Mouse (Mus musculus): ENCODE results near the gene Dnase1l2. TPM values are rescaled to one million over a fixed set of nuclear protein-coding genes. Genes with fewer than 3 reads are reported as not detected.

The Dnase1l2 gene
- 3.3 and 4.9 TPM in 2 replicates for polyA plus RNA-seq (2014; fragmentation: Nextera tagmentation; extraction: Ambion mirVana)

DNA sequence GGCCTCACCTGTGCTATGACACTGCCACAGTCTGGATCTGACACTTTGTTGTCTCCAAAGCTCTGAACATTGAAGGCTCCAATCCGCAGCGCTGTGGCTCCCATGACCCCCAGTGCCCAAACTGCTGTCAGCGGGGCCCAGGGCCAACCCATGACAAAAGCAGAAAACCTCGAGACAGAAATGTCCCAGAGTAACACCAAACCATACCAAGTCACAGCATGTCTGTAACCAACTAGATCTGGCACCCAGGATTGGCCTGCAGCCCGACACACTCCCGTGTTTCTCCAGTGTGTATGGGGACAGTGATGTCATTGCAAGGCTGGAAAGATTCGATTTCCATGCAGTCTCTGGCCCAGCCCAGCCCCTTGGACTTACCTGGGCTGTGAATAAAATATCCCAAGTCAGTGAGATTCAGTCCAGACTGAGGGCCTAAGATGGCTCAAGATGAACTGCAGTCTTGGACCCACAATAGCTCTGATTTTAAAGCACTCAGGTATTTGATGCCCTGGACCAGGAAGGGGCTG is at the start of gene Dnase1l2:
TSS of gene Dnase1l2 (minus strand) at position 474 of the 524 bp plus-strand sequence.
- no peaks in the 10 kb centered on the region for H3K4me1 ChIP-seq (ENCODE audit: control insufficient read depth, insufficient read depth, low read length)
- no peak within 1 kb of the TSS for H3K4me3 ChIP-seq (ENCODE audit: low read depth, low read length)
- H3K9me3 ChIP-seq (ENCODE audit: control insufficient read depth, low read length): no peaks in the 10 kb centered on the region
- DNase-seq (ENCODE audit: low spot score) (no peak), ATAC-seq (ENCODE audit: low read depth) (0 out of 2 replicates have a peak, but pooled peaks have one; percentile 30)
- 77% methylated on average over 7 of the region's 7 CpGs for WGBS
- H3K9ac ChIP-seq (ENCODE audit: low read depth, low read length): no peak within 1 kb of the TSS
- no peaks in the 10 kb centered on the region for H3K27me3 ChIP-seq (replicated peaks; ENCODE audit: control insufficient read depth, insufficient read depth, low read length)
- H3K27ac ChIP-seq (replicated peaks; ENCODE audit: low read depth, low read length): no peak within 1 kb of the TSS
- no peak within 1 kb of the TSS for H3K4me2 ChIP-seq (ENCODE audit: low read depth, low read length)
- peaks cover 92% of the 10 kb centered on the region for H3K36me3 ChIP-seq (ENCODE audit: control insufficient read depth, insufficient read depth, low read length)

DNA sequence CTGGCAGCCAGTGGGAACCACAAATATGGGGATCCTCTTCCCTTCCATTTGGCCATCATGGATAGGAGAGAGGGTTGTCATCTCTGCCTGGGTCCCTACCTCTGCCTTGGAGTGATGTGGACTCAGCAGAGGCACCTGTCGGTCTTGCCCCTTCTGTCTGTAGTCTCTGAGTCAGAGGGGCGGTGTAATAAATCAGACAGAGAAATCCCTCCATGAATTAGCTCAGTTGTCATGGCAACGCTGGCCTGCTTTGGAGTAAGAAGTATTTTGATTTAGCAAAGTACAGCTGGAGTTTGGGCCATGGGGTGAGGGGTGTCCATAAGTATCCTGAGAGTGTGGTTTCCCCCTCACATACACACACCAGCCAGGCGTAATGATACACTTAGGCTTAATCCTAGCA is 47.5 kb upstream of the Dnase1l2 start:
- H3K27me3 ChIP-seq (replicated peaks; ENCODE audit: control insufficient read depth, insufficient read depth, low read length): peaks cover 26% of the 10 kb centered on the region
- H3K36me3 ChIP-seq (ENCODE audit: control insufficient read depth, insufficient read depth, low read length): no peaks in the 10 kb centered on the region
- no peaks in the 10 kb centered on the region for H3K9me3 ChIP-seq (ENCODE audit: control insufficient read depth, low read length)
- no peak overlapping the region for H3K4me2 ChIP-seq (ENCODE audit: low read depth, low read length)
- no peak overlapping the region for H3K27ac ChIP-seq (replicated peaks; ENCODE audit: low read depth, low read length)
- ATAC-seq (ENCODE audit: low read depth): no peak
- DNase-seq (ENCODE audit: low spot score): peak; percentile 58
- peaks cover 4% of the 10 kb centered on the region; the same call in 1 of the 2 replicates for H3K4me1 ChIP-seq (ENCODE audit: control insufficient read depth, insufficient read depth, low read length)
- no peak overlapping the region for H3K4me3 ChIP-seq (ENCODE audit: low read depth, low read length)
- WGBS: 87% methylated on average over 4 of the region's 4 CpGs
- no peak overlapping the region for H3K9ac ChIP-seq (ENCODE audit: low read depth, low read length)

DNA sequence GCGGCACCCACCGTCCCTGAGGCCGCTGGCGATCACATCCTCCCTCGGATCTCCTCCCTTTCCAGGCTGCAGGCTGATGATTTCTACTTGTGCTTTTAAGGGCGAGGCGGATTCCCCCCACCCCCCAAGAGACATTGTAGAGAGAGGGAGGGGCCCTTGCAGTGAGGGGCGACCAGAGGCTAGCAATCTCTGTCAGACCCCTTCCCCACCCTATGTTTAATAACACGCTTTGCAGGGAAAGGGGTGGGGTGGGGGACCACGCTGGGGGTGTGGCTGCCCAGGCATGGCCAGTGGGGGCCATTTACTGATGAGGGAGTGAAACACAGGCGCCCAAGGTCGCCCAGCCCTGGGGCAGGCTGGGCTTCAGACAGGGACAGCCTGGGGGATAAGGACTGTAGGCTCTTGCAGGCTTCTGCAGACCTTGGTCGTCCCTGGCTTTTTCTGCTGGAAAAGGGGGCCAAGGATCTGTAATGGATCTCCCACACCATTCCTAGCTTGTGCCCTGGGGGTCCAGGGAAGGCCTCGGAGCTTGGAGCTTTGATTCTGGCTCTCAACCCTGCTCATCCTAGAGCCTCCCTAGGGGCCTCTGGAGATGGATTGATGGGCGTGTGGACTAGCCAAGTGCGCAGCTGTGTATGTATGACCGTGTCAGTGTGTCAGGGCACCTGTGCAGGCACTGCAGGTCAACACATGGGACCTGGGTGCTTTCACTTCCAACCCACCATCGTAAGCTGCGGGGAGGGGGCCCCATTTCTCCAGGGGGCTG is 46.5 kb upstream of the Dnase1l2 start:
- Histone ChIP-seq H3K4me1 (ENCODE audit: control insufficient read depth, insufficient read depth, low read length) (peaks cover 4% of the 10 kb centered on the region; the same call in 1 of the 2 replicates), H3K36me3 (ENCODE audit: control insufficient read depth, insufficient read depth, low read length) (no peaks in the 10 kb centered on the region), H3K9ac (ENCODE audit: low read depth, low read length) (peak overlapping the region; percentile 80), H3K27ac (replicated peaks; ENCODE audit: low read depth, low read length) (no peak overlapping the region), H3K4me3 (ENCODE audit: low read depth, low read length) (peak overlapping the region; percentile 74), H3K9me3 (ENCODE audit: control insufficient read depth, low read length) (no peaks in the 10 kb centered on the region), H3K4me2 (ENCODE audit: low read depth, low read length) (peak overlapping the region; percentile 96), H3K27me3 (replicated peaks; ENCODE audit: control insufficient read depth, insufficient read depth, low read length) (peaks cover 26% of the 10 kb centered on the region)
- ATAC-seq (ENCODE audit: low read depth) (peak; percentile 16; the same call in 1 of the 2 replicates), DNase-seq (ENCODE audit: low spot score) (no peak)
- 20% methylated on average over 18 of the region's 19 CpGs for WGBS

DNA sequence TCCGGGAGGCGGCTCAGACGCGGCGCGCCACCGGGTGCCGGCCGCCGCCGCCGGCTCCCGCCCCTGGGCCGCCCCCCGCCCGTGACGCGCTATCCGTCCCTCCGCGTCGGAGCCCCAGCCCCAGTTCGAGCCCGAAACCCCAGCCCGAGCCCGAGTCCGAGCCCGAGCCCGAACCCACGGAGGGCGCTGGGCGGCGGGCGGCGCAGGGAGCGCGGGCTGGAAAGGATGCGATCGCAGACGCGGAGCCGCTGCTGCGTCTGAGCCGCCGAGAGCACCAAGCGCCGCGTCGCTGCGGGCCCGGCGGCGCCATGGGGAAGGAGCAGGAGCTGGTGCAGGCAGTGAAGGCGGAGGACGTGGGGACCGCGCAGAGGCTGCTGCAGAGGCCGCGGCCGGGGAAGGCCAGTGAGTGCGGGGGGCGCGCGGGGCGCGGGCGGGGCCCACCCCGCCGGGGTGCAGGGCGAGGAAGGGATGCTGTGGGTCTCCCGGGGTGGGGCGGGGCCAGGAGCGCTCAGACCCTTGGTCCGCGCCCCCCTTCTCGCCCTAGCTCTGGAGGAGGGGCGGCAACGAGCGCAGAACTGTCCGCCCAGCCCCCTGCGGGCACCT is 45.9 kb upstream of the Dnase1l2 start:
- H3K9ac ChIP-seq (ENCODE audit: low read depth, low read length): peak overlapping the region; percentile 80
- 0% methylated on average over 8 of the region's 81 CpGs for WGBS
- peak overlapping the region; percentile 74 for H3K4me3 ChIP-seq (ENCODE audit: low read depth, low read length)
- peak; percentile 76 for ATAC-seq (ENCODE audit: low read depth)
- H3K4me1 ChIP-seq (ENCODE audit: control insufficient read depth, insufficient read depth, low read length): peaks cover 4% of the 10 kb centered on the region; the same call in 1 of the 2 replicates
- peaks cover 26% of the 10 kb centered on the region for H3K27me3 ChIP-seq (replicated peaks; ENCODE audit: control insufficient read depth, insufficient read depth, low read length)
- DNase-seq (ENCODE audit: low spot score): peak; percentile 35
- no peaks in the 10 kb centered on the region for H3K36me3 ChIP-seq (ENCODE audit: control insufficient read depth, insufficient read depth, low read length)
- peak overlapping the region; percentile 96 for H3K4me2 ChIP-seq (ENCODE audit: low read depth, low read length)
- no peaks in the 10 kb centered on the region for H3K9me3 ChIP-seq (ENCODE audit: control insufficient read depth, low read length)
- H3K27ac ChIP-seq (replicated peaks; ENCODE audit: low read depth, low read length): peak overlapping the region; percentile 61; the same call in 1 of the 2 replicates

DNA sequence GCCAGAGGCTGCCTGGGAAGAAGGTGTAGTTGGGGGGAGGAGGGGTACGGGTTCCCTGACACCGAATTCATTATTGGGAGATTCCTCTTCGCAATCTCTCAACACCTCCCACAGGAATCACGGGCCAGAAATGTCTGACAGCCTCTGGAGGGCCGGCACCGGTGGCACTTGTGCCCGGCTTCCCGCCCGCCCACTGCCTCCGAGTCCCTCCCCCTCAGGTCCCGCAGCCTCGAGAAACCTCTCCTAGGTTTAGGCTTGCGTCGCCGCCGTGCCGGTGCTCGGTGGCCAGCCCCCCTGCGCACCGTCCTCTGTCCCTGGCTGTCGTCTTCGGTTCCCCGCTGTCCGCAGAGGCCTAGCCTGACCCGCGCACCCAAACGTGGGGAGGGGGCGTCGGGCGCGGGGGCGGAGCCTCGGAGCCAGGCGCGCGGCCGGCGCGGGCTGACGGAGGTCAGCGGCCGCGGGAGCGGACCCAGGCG is 45.3 kb upstream of the Dnase1l2 start, which contains the start of gene Caskin1:
TSS of gene Caskin1 (plus strand) at position 416 of the 476 bp plus-strand sequence.
- no peak for ATAC-seq (ENCODE audit: low read depth)
- DNase-seq (ENCODE audit: low spot score): peak; percentile 19
- peak within 1 kb of the TSS; percentile 96 for H3K4me2 ChIP-seq (ENCODE audit: low read depth, low read length)
- no peaks in the 10 kb centered on the region for H3K36me3 ChIP-seq (ENCODE audit: control insufficient read depth, insufficient read depth, low read length)
- H3K4me3 ChIP-seq (ENCODE audit: low read depth, low read length): peak within 1 kb of the TSS; percentile 74
- WGBS: 3% methylated on average over 8 of the region's 45 CpGs
- H3K27ac ChIP-seq (replicated peaks; ENCODE audit: low read depth, low read length): peak within 1 kb of the TSS; percentile 61; the same call in 1 of the 2 replicates
- H3K9ac ChIP-seq (ENCODE audit: low read depth, low read length): peak within 1 kb of the TSS; percentile 80
- H3K4me1 ChIP-seq (ENCODE audit: control insufficient read depth, insufficient read depth, low read length): peaks cover 4% of the 10 kb centered on the region; the same call in 1 of the 2 replicates
- no peaks in the 10 kb centered on the region for H3K9me3 ChIP-seq (ENCODE audit: control insufficient read depth, low read length)
- H3K27me3 ChIP-seq (replicated peaks; ENCODE audit: control insufficient read depth, insufficient read depth, low read length): peaks cover 26% of the 10 kb centered on the region

DNA sequence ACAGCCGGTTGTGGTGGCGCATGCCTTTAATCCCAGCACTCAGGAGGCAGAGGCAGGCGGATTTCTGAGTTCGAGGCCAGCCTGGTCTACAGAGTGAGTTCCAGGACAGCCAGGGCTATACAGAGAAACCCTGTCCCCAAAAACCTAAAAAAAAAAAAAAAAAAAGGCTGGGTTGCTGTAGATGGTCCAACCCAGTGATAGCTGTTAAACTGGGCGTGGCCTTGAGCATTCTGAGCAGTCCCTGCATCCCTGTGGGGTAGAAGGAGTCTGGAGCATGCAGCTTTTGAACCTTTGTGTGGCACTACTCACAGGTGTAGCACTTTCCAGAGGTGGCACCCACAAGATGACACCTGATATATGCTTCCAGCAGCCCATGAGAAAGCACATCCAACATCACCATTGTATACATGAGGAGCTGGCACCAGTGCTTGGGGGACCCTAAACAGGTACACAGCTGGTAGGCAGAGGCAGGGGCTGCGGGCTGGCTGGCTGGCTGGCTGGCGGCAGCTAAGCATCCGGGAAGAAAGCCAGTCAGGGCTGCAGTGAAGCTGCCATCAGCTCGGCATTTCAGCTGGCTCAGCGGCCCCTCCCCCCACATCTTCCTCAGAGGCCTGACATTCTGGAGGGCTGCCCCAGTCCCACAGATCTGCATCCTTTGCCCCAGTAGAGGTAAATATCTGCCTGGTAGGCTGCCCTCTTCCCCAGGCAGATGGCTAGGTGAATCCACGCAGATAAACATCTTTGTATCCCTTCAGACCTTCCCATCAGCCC is 42.4 kb upstream of the Dnase1l2 start:
- no peak overlapping the region; the same call in 1 of the 2 replicates for H3K9ac ChIP-seq (ENCODE audit: low read depth, low read length)
- 50% methylated on average over 10 of the region's 11 CpGs for WGBS

DNA sequence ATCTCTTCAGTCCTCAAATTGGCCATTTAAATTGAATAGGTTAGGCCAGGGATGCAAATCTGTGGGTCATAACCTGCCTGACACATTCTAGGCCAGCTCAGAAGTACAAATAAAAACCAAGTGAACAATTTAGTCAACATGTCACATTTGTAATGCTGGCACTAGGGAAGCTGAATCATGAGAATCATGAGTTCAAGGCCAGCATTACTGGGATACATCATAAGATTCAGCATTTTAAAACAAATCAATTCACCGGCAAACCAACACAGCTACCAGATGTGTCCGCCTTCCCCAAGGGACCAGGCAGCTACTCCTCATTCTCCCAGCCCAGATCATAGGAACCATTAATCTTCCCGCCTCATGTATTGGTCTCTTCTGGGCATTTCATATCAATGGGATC is 40.6 kb upstream of the Dnase1l2 start:
- H3K27me3 ChIP-seq (replicated peaks; ENCODE audit: control insufficient read depth, insufficient read depth, low read length): peaks cover 12% of the 10 kb centered on the region
- no peaks in the 10 kb centered on the region for H3K36me3 ChIP-seq (ENCODE audit: control insufficient read depth, insufficient read depth, low read length)
- H3K4me2 ChIP-seq (ENCODE audit: low read depth, low read length): no peak overlapping the region
- no peak for ATAC-seq (ENCODE audit: low read depth)
- H3K27ac ChIP-seq (replicated peaks; ENCODE audit: low read depth, low read length): no peak overlapping the region
- H3K9me3 ChIP-seq (ENCODE audit: control insufficient read depth, low read length): no peaks in the 10 kb centered on the region
- H3K4me1 ChIP-seq (ENCODE audit: control insufficient read depth, insufficient read depth, low read length): no peaks in the 10 kb centered on the region
- WGBS: 89% methylated on average over 3 of the region's 3 CpGs
- DNase-seq (ENCODE audit: low spot score): no peak
- H3K9ac ChIP-seq (ENCODE audit: low read depth, low read length): no peak overlapping the region
- H3K4me3 ChIP-seq (ENCODE audit: low read depth, low read length): no peak overlapping the region

More for the DNA sequence above, 42.4 kb upstream of the Dnase1l2 start:
- no peaks in the 10 kb centered on the region for H3K9me3 ChIP-seq (ENCODE audit: control insufficient read depth, low read length)
- DNase-seq (ENCODE audit: low spot score): peak; percentile 36
- H3K4me1 ChIP-seq (ENCODE audit: control insufficient read depth, insufficient read depth, low read length): peaks cover 4% of the 10 kb centered on the region; the same call in 1 of the 2 replicates
- H3K27ac ChIP-seq (replicated peaks; ENCODE audit: low read depth, low read length): no peak overlapping the region
- H3K4me2 ChIP-seq (ENCODE audit: low read depth, low read length): no peak overlapping the region
- ATAC-seq (ENCODE audit: low read depth): no peak
- peaks cover 26% of the 10 kb centered on the region for H3K27me3 ChIP-seq (replicated peaks; ENCODE audit: control insufficient read depth, insufficient read depth, low read length)
- no peak overlapping the region for H3K4me3 ChIP-seq (ENCODE audit: low read depth, low read length)
- no peaks in the 10 kb centered on the region for H3K36me3 ChIP-seq (ENCODE audit: control insufficient read depth, insufficient read depth, low read length)
